Mouse (Mus musculus) spleen, adult 2 months (tissue): Measurements from ENCODE around the gene Panx3. TPM values are rescaled to one million over a fixed set of nuclear protein-coding genes. Genes with fewer than 3 reads are reported as not detected.

ENCODE experiments used
- DNase-seq, 2 experiments: peaks; one replicate each; pipeline versions ENCODE4 v3.0.0 to v3.0.0-alpha.2; 2012 to 2021; ENCODE audit warnings: low spot score in 2 of 2, low read depth in 1 of 2
- H3K27ac ChIP-seq: fragments of 200-500 bp; 2 replicates; pipeline ENCODE4 v1.5.1; 2012; ENCODE audit warnings: low read length, inconsistent platforms; ENCODE audit not compliant: insufficient read depth
- H3K27me3 ChIP-seq: fragments of 200-500 bp; 2 replicates; pipeline ENCODE4 v1.6.1; 2012; ENCODE audit warnings: mild to moderate bottlenecking, moderate library complexity, low read length, inconsistent platforms; ENCODE audit not compliant: control insufficient read depth, insufficient read depth
- H3K36me3 ChIP-seq: fragments of 200-500 bp; 2 replicates; pipeline ENCODE4 v1.6.1; 2012; ENCODE audit warnings: mild to moderate bottlenecking, low read length, inconsistent platforms; ENCODE audit not compliant: control insufficient read depth, insufficient read depth
- H3K4me1 ChIP-seq: fragments of 200-500 bp; 2 replicates; pipeline ENCODE4 v1.6.1; 2011; ENCODE audit warnings: inconsistent platforms; ENCODE audit not compliant: control insufficient read depth, insufficient read depth, insufficient read length
- H3K4me3 ChIP-seq: fragments of 200-500 bp; 2 replicates; pipeline ENCODE4 v1.5.1; 2011; ENCODE audit warnings: mild to moderate bottlenecking, inconsistent platforms; ENCODE audit not compliant: insufficient read depth, insufficient read length; ENCODE audit errors: extremely low read depth
- CTCF ChIP-seq: fragments of 200-500 bp; IDR thresholded peaks from 2 replicates; pipeline ENCODE4 v1.5.1; 2011; ENCODE audit warnings: mild to moderate bottlenecking, inconsistent platforms; ENCODE audit not compliant: insufficient read depth, insufficient read length, insufficient replicate concordance; ENCODE audit errors: extremely low read depth
- POLR2A ChIP-seq: fragments of 200-500 bp; IDR thresholded peaks from 2 replicates; pipeline ENCODE4 v1.6.1; 2011; ENCODE audit warnings: low read depth, low read length, inconsistent platforms
- WGBS: fragments of 180-500 bp; shearing (Covaris S2); methylation state at CpG from one replicate; pipeline ENCODE4 v1.1.7; 2018; 5-methylcytosine and 5-hydroxymethylcytosine counted together
- polyA plus RNA-seq: library from polyadenylated mRNA; depleted of rRNA; stranded (reverse); fragments of >200 nt; gene quantifications from 2 replicates; pipeline ENCODE4 v1.2.3, GENCODE M21; 2012

Gene Panx3
- polyA plus RNA-seq, 1 experiment: not detected

GRCm38 (mm10) chr9:37670261-37670660, 1.2 kb upstream of the Panx3 start:
- Histone ChIP-seq H3K4me3 (no peak overlapping the region), H3K27me3 (no peaks in the 10 kb centered on the region), H3K4me1 (no peaks in the 10 kb centered on the region), H3K36me3 (no peaks in the 10 kb centered on the region), H3K27ac (no peak overlapping the region)
- DNase-seq: no peak
- no peak for TF ChIP-seq CTCF
- TF ChIP-seq POLR2A: no peak
- 88% methylated on average over 3 of the region's 3 CpGs for WGBS

GRCm38 (mm10) chr9:37669678-37670077, 643 bp upstream of the Panx3 start:
- DNase-seq: no peak
- Histone ChIP-seq H3K4me1 (no peaks in the 10 kb centered on the region), H3K27ac (no peak overlapping the region), H3K27me3 (no peaks in the 10 kb centered on the region), H3K4me3 (no peak overlapping the region), H3K36me3 (no peaks in the 10 kb centered on the region)
- no peak for TF ChIP-seq CTCF
- TF ChIP-seq POLR2A: no peak
- 68% methylated on average over 4 of the region's 4 CpGs for WGBS

- TF ChIP-seq POLR2A (no peak), CTCF (no peak)
- Histone ChIP-seq H3K4me3 (no peak overlapping the region), H3K4me1 (no peaks in the 10 kb centered on the region), H3K27ac (no peak overlapping the region), H3K36me3 (no peaks in the 10 kb centered on the region), H3K27me3 (no peaks in the 10 kb centered on the region)
- no peak for DNase-seq
- WGBS: 81% methylated on average over 7 of the region's 7 CpGs
Observed at GRCm38 (mm10) chr9:37666045-37666444, 3.0 kb downstream of the Panx3 start.

- Histone ChIP-seq H3K4me3 (no peak overlapping the region), H3K27me3 (no peaks in the 10 kb centered on the region), H3K4me1 (no peaks in the 10 kb centered on the region), H3K27ac (no peak overlapping the region), H3K36me3 (no peaks in the 10 kb centered on the region)
- TF ChIP-seq CTCF (no peak), POLR2A (no peak)
- 77% methylated on average over 2 of the region's 2 CpGs for WGBS
- no peak for DNase-seq
Observed at GRCm38 (mm10) chr9:37664604-37665003, 4.4 kb downstream of the Panx3 start.

- Histone ChIP-seq H3K4me3 (no peak overlapping the region), H3K36me3 (no peaks in the 10 kb centered on the region), H3K4me1 (no peaks in the 10 kb centered on the region), H3K27me3 (no peaks in the 10 kb centered on the region), H3K27ac (no peak overlapping the region)
- WGBS: 61% methylated on average over 1 of the region's 1 CpGs
- DNase-seq: no peak
- TF ChIP-seq CTCF (no peak), POLR2A (no peak)
Observed at GRCm38 (mm10) chr9:37663210-37663609, 5.8 kb downstream of the Panx3 start.

- Histone ChIP-seq H3K27ac (no peak overlapping the region), H3K4me3 (no peak overlapping the region), H3K4me1 (peaks cover 3% of the 10 kb centered on the region; the same call in 1 of the 2 replicates), H3K27me3 (no peaks in the 10 kb centered on the region), H3K36me3 (no peaks in the 10 kb centered on the region; the same call in 1 of the 2 replicates)
- TF ChIP-seq CTCF (no peak), POLR2A (no peak)
- DNase-seq: no peak
- 81% methylated on average over 6 of the region's 6 CpGs for WGBS
Observed at GRCm38 (mm10) chr9:37659413-37659812, 9.6 kb downstream of the Panx3 start.

- Histone ChIP-seq H3K4me3 (peak within 1 kb of the TSS; percentile 83), H3K36me3 (peaks cover 13% of the 10 kb centered on the region), H3K4me1 (peaks cover 3% of the 10 kb centered on the region; the same call in 1 of the 2 replicates), H3K27me3 (no peaks in the 10 kb centered on the region), H3K27ac (peak within 1 kb of the TSS; percentile 91)
- peak; percentile 33 to 41 for DNase-seq
- TF ChIP-seq POLR2A (no peak), CTCF (no peak)
- WGBS: under 1% methylated on average over 36 of the region's 36 CpGs
Observed at GRCm38 (mm10) chr9:37656931-37657481, 12.0 kb downstream of the Panx3 start, which contains the start of gene Tbrg1. Gene Tbrg1 (minus strand): TSS chr9:37657312.
